Mouse (Mus musculus) G1E-ER4 (cell line): Measurements from ENCODE around the gene Arhgef2. TPM values are rescaled to one million over a fixed set of nuclear protein-coding genes. Genes with fewer than 3 reads are reported as not detected.

ENCODE experiments used
- GATA1 ChIP-seq: IDR thresholded peaks from one replicate; pipeline ENCODE4 v1.8.0; 2012; ENCODE audit warnings: low read length, inconsistent platforms
- polyA plus RNA-seq: library from polyadenylated mRNA; stranded (reverse); fragments of >175 nt; gene quantifications from 2 replicates; pipeline ENCODE4 v1.2.3, GENCODE M21; 2012

The Arhgef2 gene
- polyA plus RNA-seq, 1 experiment = 221 TPM

DNA sequence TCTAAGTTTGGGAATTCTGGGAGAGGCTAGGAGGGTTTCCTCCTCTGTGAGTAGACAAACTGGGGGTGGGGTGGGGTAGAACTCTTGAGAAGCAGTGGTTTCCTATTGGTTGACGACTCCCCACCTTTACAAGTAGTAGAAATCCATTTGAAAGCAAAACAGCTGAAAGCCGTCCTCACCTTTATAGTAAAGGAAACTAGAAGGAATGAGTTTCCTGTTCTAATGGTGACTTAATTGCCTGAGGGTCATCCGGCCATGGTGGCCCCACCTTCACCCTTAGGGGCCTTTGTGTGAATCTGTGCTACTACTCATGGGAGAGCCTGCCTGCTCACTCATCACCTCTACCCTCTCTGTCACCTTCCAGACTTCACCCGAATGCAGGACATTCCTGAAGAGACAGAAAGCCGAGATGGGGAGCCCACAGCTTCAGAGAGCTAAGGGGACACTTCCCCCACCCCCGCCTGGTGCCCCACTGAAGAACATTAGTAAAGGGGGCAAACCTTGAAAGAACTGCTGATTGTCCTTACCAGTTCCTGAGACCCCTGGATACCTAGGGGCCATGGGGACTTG, 40.7 kb downstream of the Arhgef2 start:
- TF ChIP-seq GATA1 = no peak

GRCm38 (mm10) chr3:88647076-88647475, 41.3 kb downstream of the Arhgef2 start:
- no peak for TF ChIP-seq GATA1

DNA sequence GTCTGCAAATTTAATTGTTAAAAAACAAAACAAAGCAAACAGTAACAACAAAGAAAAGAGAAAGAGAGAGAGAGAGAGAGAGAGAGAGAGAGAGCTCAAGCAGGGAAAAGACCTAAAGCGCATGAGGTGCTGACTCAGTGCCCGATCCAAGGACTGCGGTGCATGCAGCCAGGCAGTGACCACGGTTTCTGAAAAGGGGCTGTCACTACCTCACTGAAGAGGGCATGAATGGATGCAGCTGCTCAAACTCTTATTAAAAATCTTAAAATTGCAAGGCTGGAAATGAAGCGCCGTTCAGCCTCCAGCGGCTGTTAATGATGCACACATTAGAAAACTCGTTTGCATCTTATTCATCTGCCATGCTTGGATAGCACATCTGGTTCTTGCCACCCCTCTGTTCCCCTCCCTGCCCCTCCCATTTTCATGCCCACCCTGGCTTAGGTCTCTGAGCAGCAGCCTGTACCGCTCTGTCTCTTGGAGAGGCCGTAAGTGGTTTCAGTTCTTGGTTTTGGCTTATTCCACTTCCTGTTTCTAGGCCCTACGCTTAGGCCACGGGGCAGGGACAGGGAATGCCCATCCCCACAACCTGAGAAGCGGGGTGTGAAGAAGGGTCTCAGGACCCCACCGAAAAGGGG, 42.1 kb downstream of the Arhgef2 start:
- TF ChIP-seq GATA1 = no peak

DNA sequence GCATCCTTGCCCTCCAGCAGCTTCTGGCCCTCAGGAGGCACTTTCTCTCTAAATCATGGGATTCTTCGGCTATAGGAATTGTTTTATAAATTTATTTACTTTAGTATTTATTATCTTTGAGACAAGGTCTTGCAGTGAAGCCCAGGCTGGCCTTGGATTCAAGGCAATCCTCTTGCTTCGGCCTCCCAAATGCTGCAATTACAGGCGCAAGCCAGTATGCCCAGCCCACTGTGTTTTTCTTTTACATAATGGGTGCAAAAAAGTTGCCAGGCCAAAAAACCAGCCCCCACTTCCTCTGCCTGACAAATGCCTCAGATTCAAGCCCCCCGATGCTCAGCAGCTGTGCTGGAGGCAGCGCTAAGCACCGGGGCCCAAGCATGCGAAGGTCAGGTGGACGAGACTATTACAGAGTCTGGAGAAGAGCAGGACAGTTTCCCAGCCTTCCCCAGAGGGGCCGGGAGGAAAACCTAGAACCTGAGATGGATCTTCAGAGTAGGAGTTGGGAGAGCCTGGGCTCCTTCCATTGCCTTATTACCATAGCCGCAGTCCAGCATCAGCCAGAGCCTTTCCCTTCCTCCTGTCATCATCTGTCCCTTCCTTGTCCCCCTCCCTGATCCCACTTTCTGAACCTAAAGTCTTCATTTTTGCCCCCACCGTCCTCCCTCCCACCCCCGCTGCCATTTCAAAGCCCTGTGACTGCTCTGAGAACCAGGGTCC, 42.8 kb downstream of the Arhgef2 start:
- no peak for TF ChIP-seq GATA1

DNA sequence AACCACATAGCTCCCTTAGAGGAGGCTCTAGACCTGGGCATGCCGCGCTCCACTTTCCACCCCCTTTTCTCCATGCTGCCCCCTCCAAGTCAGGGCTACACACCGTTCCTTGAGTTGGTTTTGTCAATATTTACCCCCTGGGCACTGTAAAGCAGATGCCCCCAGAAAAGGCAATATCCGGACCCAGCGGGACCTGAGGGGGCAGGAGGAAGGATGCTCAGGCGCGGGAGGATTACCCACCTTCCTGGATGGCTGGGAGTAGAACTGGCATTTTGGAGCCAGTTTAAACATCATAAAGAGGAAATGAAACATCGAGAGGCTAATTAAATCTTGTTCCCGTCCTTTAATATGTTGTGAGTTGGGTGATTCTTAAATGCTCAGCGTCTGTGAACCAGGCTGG, 43.4 kb downstream of the Arhgef2 start:
- no peak for TF ChIP-seq GATA1

DNA sequence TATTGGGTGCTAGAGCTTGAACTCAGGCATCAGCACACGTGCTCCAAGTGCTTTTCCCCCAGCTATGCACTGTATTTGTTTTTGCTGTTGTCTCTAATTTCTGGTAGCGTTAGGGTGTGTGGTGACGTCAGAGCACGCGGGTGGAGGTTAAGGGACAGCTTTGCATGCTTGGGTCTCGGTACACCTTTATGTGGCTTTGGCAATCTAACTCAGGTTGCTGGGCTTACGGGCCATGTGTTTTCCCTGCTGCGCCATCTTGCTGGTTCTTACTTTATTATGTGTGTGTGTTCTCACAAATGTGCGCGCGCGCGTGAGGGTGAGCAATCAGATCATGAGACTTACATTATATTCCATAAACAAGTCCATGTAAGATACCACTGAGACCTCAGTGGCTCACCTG, 44.2 kb downstream of the Arhgef2 start:
- no peak for TF ChIP-seq GATA1

DNA sequence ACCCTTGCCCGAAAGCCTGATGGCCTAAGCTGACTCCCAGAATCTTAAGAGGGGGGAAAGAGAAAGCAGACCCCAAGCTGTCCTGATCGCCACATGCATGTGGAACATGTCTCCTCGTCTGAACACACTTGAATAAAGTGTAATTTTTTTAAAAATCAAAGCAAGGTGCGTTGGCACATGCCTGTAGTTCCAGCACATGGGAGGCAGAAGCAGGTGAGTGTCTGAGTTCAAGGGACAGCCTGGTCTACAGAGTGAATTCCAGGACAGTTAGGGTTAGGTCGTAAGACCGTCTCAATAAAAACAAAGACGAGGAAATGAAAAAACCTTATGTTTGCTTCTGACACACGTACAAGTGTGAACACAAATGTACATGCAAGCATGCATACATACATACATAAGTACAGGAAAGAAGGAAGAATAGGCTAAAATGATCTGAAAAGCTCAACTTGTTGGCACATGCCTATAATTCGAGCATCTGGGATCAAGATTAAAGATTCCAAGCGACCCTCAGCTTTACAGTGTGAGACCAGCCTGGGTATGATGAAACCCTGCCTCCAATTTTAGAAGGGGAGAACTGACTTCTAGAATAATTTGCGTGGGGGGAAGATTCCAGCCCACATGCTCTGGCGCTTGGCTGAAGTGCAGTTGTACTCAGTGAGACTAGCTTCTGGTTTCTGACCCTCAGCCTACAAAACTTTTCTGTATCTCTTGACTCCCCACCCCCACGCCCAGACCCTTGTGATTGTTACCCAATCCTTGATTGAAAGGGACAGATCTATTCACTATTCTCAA, 45.1 kb downstream of the Arhgef2 start:
- TF ChIP-seq GATA1 = no peak

GRCm38 (mm10) chr3:88651669-88652618, 46.2 kb downstream of the Arhgef2 start:
- TF ChIP-seq GATA1 = no peak

DNA sequence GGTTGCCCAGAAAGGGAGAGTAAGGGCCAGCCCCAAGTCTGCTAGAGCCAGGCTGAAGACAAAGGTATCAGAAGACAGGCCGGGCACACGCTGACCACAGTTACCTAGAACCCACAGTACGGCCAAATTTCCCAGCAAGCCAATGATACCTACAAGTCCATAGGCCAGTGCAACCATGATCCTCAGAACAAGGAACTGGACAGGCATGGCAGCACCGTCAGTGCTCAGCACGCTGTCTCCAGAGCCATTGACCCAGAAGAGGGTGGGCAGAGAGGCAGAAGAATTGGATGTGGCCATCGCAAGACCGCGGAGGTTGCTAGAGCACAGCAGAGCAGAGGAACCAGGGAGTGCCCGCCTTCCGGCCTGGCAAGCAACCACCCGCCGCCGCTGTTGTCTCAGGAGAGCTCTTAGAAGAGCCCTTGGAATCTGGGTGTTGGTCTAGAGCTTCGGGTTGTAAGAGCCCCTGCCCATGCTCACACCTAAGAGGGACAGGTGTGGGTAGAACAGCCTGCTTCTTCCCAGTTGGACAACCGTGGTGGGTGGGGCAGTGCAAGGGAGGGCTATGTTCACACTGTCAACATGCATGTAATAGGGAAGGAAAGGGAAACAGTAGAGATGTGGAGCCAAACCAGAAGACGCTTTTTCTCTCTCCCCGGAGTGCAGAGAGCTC, 47.2 kb downstream of the Arhgef2 start, which contains the start of gene Rxfp4:
Rxfp4 (minus strand) TSS at position 297 of the 670 bp plus-strand sequence.
- TF ChIP-seq GATA1 = no peak

- TF ChIP-seq GATA1 = no peak
Measured at GRCm38 (mm10) chr3:88653516-88654370, 48.0 kb downstream of the Arhgef2 start.

DNA sequence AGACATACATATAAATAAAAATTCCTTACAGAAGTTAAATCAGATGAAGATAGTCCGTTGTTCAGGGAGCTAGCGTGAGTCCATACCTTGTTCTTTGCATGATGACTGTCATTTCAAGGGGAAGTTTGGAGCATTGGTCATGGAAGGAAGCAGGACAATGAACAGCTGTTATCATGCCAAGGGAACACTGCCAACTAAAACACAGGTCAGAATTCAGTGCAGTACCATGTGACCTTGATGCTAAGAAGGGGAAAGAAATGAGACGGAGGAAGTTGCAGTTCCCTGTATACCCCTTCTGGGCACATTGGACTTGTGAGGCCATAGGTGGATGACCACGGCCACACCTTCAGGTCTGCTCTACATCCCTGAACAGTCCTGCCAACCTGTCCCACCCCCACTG, 48.9 kb downstream of the Arhgef2 start:
- no peak for TF ChIP-seq GATA1

GRCm38 (mm10) chr3:88655619-88656018, 49.9 kb downstream of the Arhgef2 start:
- TF ChIP-seq GATA1 = no peak

GRCm38 (mm10) chr3:88658441-88659127, 52.8 kb downstream of the Arhgef2 start:
- peak; percentile 5 for TF ChIP-seq GATA1
